10 mouse cellular contexts compared by ENCODE assay signal in the genomic region with DNA sequence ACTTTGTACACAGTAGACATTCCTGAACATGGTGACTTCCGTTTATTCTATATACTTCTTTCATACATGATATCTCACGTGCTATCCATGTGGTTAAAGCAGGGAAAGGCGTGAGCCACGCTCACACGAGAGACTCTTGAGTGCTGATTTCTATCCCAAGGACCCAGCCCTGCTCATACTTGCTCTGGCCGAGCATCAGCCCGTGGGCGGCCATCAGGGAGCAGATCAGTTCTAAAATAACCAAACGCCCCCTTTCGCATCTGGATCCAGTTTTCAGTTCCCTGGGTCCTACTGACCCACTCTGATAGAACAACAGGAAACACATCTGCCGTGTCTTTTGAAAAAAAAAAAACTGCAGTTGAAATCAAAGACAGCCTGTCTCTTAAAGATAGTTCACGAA. TPM values are rescaled to one million over a fixed set of nuclear protein-coding genes. Genes with fewer than 3 reads are reported as not detected.
DNase-seq lines count a peak whose midpoint lies in the region; ATAC-seq lines count a peak whose summit lies in the region.
"Had no signal": no experiment of that assay in that cellular context is flagged by ENCODE, and none has a peak within 500 bp of the region (broad histone marks: within the 10 kb centered on the region; RNA-seq: fewer than 3 reads in every experiment).

No protein-coding gene starts in this region.

- no peak for ATAC-seq in kidney, embryonic 16.5 days (ENCODE audit: low FRiP score, low TSS enrichment)
- ATAC-seq in hindbrain, embryonic 12.5 days (ENCODE audit: low FRiP score): no peak
- ATAC-seq in cerebellum, adult (ENCODE audit: insufficient number of reproducible peaks, low FRiP score, low TSS enrichment): no peak

- no peaks in the 10 kb centered on the region for H3K36me3 ChIP-seq in kidney, embryonic 16.5 days (ENCODE audit: insufficient read depth, low read length)
- no peaks in the 10 kb centered on the region for H3K36me3 ChIP-seq in hindbrain, embryonic 12.5 days

- 68% methylated on average over 12 of the region's 12 CpGs for WGBS in kidney, embryonic 16.5 days
- 81% methylated on average over 12 of the region's 12 CpGs for WGBS in hindbrain, embryonic 12.5 days

- no peaks in the 10 kb centered on the region for H3K27me3 ChIP-seq in kidney, embryonic 16.5 days (ENCODE audit: insufficient read depth, low read length)
- no peaks in the 10 kb centered on the region for H3K27me3 ChIP-seq in hindbrain, embryonic 12.5 days
- H3K27me3 ChIP-seq: CH12.LX had no signal

- DNase-seq in kidney, postnatal 36 days: no peak
- DNase-seq in gastrocnemius, postnatal 10 days: peak; percentile 53
- DNase-seq in ovary, postnatal 14 days (ENCODE audit: low spot score): peak; percentile 18
- no peak for DNase-seq in layer of hippocampus, adult 8-10 months (ENCODE audit: low spot score in 2 of 2)
- no peak for DNase-seq in adrenal gland, adult 18-20 months (ENCODE audit: low spot score in 2 of 2)

- no peaks in the 10 kb centered on the region for H3K9me3 ChIP-seq in kidney, embryonic 16.5 days (ENCODE audit: low read length)
- no peaks in the 10 kb centered on the region for H3K9me3 ChIP-seq in hindbrain, embryonic 12.5 days (replicated peaks)
- H3K9me3 ChIP-seq: megakaryocyte, embryonic 14.5 days had no signal

- H3K4me2 ChIP-seq in kidney, embryonic 16.5 days (replicated peaks; ENCODE audit: low read depth, low read length): peak overlapping the region; percentile 38
- H3K4me2 ChIP-seq in hindbrain, embryonic 12.5 days (replicated peaks): peak overlapping the region; percentile 32

- H3K27ac ChIP-seq in kidney, embryonic 16.5 days (ENCODE audit: low read length): peak overlapping the region; percentile 14; the same call in 1 of the 2 replicates
- H3K27ac ChIP-seq in hindbrain, embryonic 12.5 days: no peak overlapping the region

- H3K4me3 ChIP-seq in kidney, embryonic 16.5 days (ENCODE audit: low read length): peak overlapping the region; percentile 31
- no peak overlapping the region for H3K4me3 ChIP-seq in hindbrain, embryonic 12.5 days
- H3K4me3 ChIP-seq: megakaryocyte, embryonic 14.5 days had no signal

- no peak overlapping the region; the same call in 1 of the 2 replicates for H3K9ac ChIP-seq in kidney, embryonic 16.5 days (replicated peaks; ENCODE audit: low read length)
- H3K9ac ChIP-seq in hindbrain, embryonic 12.5 days: no peak overlapping the region

- H3K4me1 ChIP-seq in kidney, embryonic 16.5 days (ENCODE audit: insufficient read depth, low read length): peaks cover 4% of the 10 kb centered on the region; the same call in 1 of the 2 replicates
- H3K4me1 ChIP-seq in hindbrain, embryonic 12.5 days: peaks cover 8% of the 10 kb centered on the region

RNA-seq across cellular contexts. Expression of gene Rhoj, which starts 2.6 kb away (rescaled TPM):
- 57.3 and 58.3 TPM in 2 replicates for polyA plus RNA-seq in kidney, embryonic 16.5 days (2015; fragmentation: Nextera tagmentation; extraction: Ambion mirVana)
- 10 to 100 TPM; 37.9 to 38.6 TPM for total RNA-seq in gastrocnemius, postnatal 10 days (2021)
- polyA plus RNA-seq in hindbrain, embryonic 12.5 days (2016; fragmentation: Nextera tagmentation; extraction: Ambion mirVana): 44.0 and 47.3 TPM in 2 replicates
- total RNA-seq in layer of hippocampus, adult 8-10 months (2022): 1 to 10 TPM; 3.3 to 7.8 (median 5.4) TPM
- total RNA-seq in adrenal gland, adult 18-20 months (2021): 10 to 100 TPM; 12.1 to 19.9 TPM
- total RNA-seq: CH12.LX had no signal

Comparison
In these comparisons a context has a peak if more than half of its experiments do, and no peak if none do; other contexts are left out.
1. DNase-seq: peak in gastrocnemius, postnatal 10 days (single experiment) and ovary, postnatal 14 days (single experiment); none in kidney, postnatal 36 days (0 of 2), layer of hippocampus, adult 8-10 months (0 of 2) and adrenal gland, adult 18-20 months (0 of 2).